Comparison of ENCODE assay signal across 8 mouse cellular contexts in genomic region chr7:140959181-140959901, GRCm38 (mm10). TPM values are rescaled to one million over a fixed set of nuclear protein-coding genes. Genes with fewer than 3 reads are reported as not detected.
A peak's percentile ranks its signal among the peaks of the same experiment; 100 is the strongest.
DNase-seq lines count a peak whose midpoint lies in the region; ATAC-seq lines count a peak whose summit lies in the region.
"Had no signal": no experiment of that assay in that cellular context is flagged by ENCODE, and none has a peak within 500 bp of the region (broad histone marks: within the 10 kb centered on the region; RNA-seq: fewer than 3 reads in every experiment).

No protein-coding gene starts in this region.

- no peak overlapping the region for H3K4me3 ChIP-seq in kidney, embryonic 14.5 days (ENCODE audit: low read length)
- no peak overlapping the region for H3K4me3 ChIP-seq in embryonic facial prominence, embryonic 15.5 days (replicated peaks)
- H3K4me3 ChIP-seq in limb, embryonic 11.5 days (ENCODE audit: low read depth, low read length) = no peak overlapping the region

- peaks cover 6% of the 10 kb centered on the region for H3K4me1 ChIP-seq in kidney, embryonic 14.5 days (ENCODE audit: control insufficient read depth, insufficient read depth, low read length)
- H3K4me1 ChIP-seq in embryonic facial prominence, embryonic 15.5 days = peaks cover 24% of the 10 kb centered on the region
- H3K4me1 ChIP-seq in limb, embryonic 11.5 days (ENCODE audit: control insufficient read depth, insufficient read depth, low read length) = peaks cover 17% of the 10 kb centered on the region

- H3K9me3 ChIP-seq in kidney, embryonic 14.5 days (ENCODE audit: control insufficient read depth, low read length) = no peaks in the 10 kb centered on the region
- H3K9me3 ChIP-seq in embryonic facial prominence, embryonic 15.5 days (replicated peaks) = no peaks in the 10 kb centered on the region
- no peaks in the 10 kb centered on the region for H3K9me3 ChIP-seq in limb, embryonic 11.5 days (ENCODE audit: control insufficient read depth, low read length)

- no peak for ATAC-seq in kidney, embryonic 14.5 days (ENCODE audit: low FRiP score, low TSS enrichment)
- no peak for ATAC-seq in embryonic facial prominence, embryonic 15.5 days (ENCODE audit: insufficient number of reproducible peaks, low FRiP score, low TSS enrichment, low read depth)
- ATAC-seq in limb, embryonic 11.5 days (ENCODE audit: insufficient number of reproducible peaks, low FRiP score, low TSS enrichment, low read depth) = no peak

- no peaks in the 10 kb centered on the region for H3K27me3 ChIP-seq in kidney, embryonic 14.5 days (ENCODE audit: control insufficient read depth, insufficient read depth, low read length)
- H3K27me3 ChIP-seq in embryonic facial prominence, embryonic 15.5 days = no peaks in the 10 kb centered on the region
- no peaks in the 10 kb centered on the region for H3K27me3 ChIP-seq in limb, embryonic 11.5 days (ENCODE audit: control insufficient read depth, insufficient read depth, low read length)

- WGBS in kidney, embryonic 14.5 days = 9% methylated on average over 9 of the region's 9 CpGs
- WGBS in embryonic facial prominence, embryonic 15.5 days = 12% methylated on average over 9 of the region's 9 CpGs
- 7% methylated on average over 9 of the region's 9 CpGs for WGBS in limb, embryonic 11.5 days

- H3K4me2 ChIP-seq in kidney, embryonic 14.5 days (replicated peaks; ENCODE audit: low read depth, low read length) = no peak overlapping the region
- no peak overlapping the region for H3K4me2 ChIP-seq in embryonic facial prominence, embryonic 15.5 days (replicated peaks)
- no peak overlapping the region for H3K4me2 ChIP-seq in limb, embryonic 11.5 days (ENCODE audit: low read depth, severe bottlenecking)

- DNase-seq in kidney, adult 18-20 months = peak; percentile 74
- peak; percentile 68 for DNase-seq in CD4-positive, CD25-positive, alpha-beta regulatory T cell, adult 2 months (ENCODE audit: low read depth, low spot score)
- DNase-seq in NIH3T3 (ENCODE audit: low read depth) = peak; percentile 82
- peak; percentile 75 for DNase-seq in limb, embryonic 11.5 days (ENCODE audit: low spot score)
- DNase-seq in thymus, postnatal 0 days (ENCODE audit: low spot score) = peak; percentile 57

- H3K36me3 ChIP-seq in kidney, embryonic 14.5 days (ENCODE audit: control insufficient read depth, insufficient read depth, low read length) = no peaks in the 10 kb centered on the region
- H3K36me3 ChIP-seq in embryonic facial prominence, embryonic 15.5 days = no peaks in the 10 kb centered on the region
- no peaks in the 10 kb centered on the region for H3K36me3 ChIP-seq in limb, embryonic 11.5 days (ENCODE audit: control insufficient read depth, insufficient read depth, low read length)

- H3K9ac ChIP-seq in kidney, embryonic 14.5 days (ENCODE audit: low read depth, low read length) = no peak overlapping the region
- H3K9ac ChIP-seq in embryonic facial prominence, embryonic 15.5 days = no peak overlapping the region
- H3K9ac ChIP-seq in limb, embryonic 11.5 days (ENCODE audit: low read length) = no peak overlapping the region

- H3K27ac ChIP-seq in kidney, embryonic 14.5 days (ENCODE audit: low read depth, low read length) = no peak overlapping the region
- H3K27ac ChIP-seq in embryonic facial prominence, embryonic 15.5 days (replicated peaks) = peak overlapping the region; percentile 55; the same call in 1 of the 2 replicates
- H3K27ac ChIP-seq in limb, embryonic 11.5 days (replicated peaks; ENCODE audit: low read depth, low read length) = no peak overlapping the region

RNA-seq across cellular contexts. Expression of gene Ifitm2, which starts 3.6 kb away (rescaled TPM):
- polyA plus RNA-seq in kidney, embryonic 14.5 days (2014; fragmentation: Nextera tagmentation; extraction: Ambion mirVana) = 1,039 and 1,151 TPM in 2 replicates
- 1,542 and 1,589 TPM in 2 replicates for polyA plus RNA-seq in embryonic facial prominence, embryonic 15.5 days (2015; fragmentation: Nextera tagmentation; extraction: Ambion mirVana)
- 853 and 900 TPM in 2 replicates for polyA plus RNA-seq in limb, embryonic 11.5 days (2014; fragmentation: Nextera tagmentation; extraction: Ambion mirVana)
- 443 and 459 TPM in 2 replicates for polyA plus RNA-seq in thymus, postnatal 0 days (2015; fragmentation: Nextera tagmentation; extraction: Ambion mirVana)

RNA-seq across cellular contexts. Expression of gene Gm45717, which starts 3.6 kb away (rescaled TPM):
- polyA plus RNA-seq in kidney, embryonic 14.5 days (2014; fragmentation: Nextera tagmentation; extraction: Ambion mirVana) = not detected in 2 replicates
- polyA plus RNA-seq in embryonic facial prominence, embryonic 15.5 days (2015; fragmentation: Nextera tagmentation; extraction: Ambion mirVana) = 0.96 TPM in 1 of 2 replicates, not detected in the other
- not detected in 2 replicates for polyA plus RNA-seq in limb, embryonic 11.5 days (2014; fragmentation: Nextera tagmentation; extraction: Ambion mirVana)
- polyA plus RNA-seq in thymus, postnatal 0 days (2015; fragmentation: Nextera tagmentation; extraction: Ambion mirVana) = not detected in 2 replicates
- polyA plus RNA-seq: frontal cortex, adult 2 months had no signal

RNA-seq across cellular contexts. Expression of gene Ifitm1, which starts 7.7 kb away (rescaled TPM):
- polyA plus RNA-seq in kidney, embryonic 14.5 days (2014; fragmentation: Nextera tagmentation; extraction: Ambion mirVana) = 54.4 and 61.4 TPM in 2 replicates
- polyA plus RNA-seq in embryonic facial prominence, embryonic 15.5 days (2015; fragmentation: Nextera tagmentation; extraction: Ambion mirVana) = 126 and 137 TPM in 2 replicates
- polyA plus RNA-seq in limb, embryonic 11.5 days (2014; fragmentation: Nextera tagmentation; extraction: Ambion mirVana) = 63.9 and 68.3 TPM in 2 replicates
- 109 and 131 TPM in 2 replicates for polyA plus RNA-seq in thymus, postnatal 0 days (2015; fragmentation: Nextera tagmentation; extraction: Ambion mirVana)

RNA-seq across cellular contexts. Expression of gene Ifitm5, which starts 9.2 kb away (rescaled TPM):
- 2.2 and 2.6 TPM in 2 replicates for polyA plus RNA-seq in kidney, embryonic 14.5 days (2014; fragmentation: Nextera tagmentation; extraction: Ambion mirVana)
- 110 and 112 TPM in 2 replicates for polyA plus RNA-seq in embryonic facial prominence, embryonic 15.5 days (2015; fragmentation: Nextera tagmentation; extraction: Ambion mirVana)
- polyA plus RNA-seq in limb, embryonic 11.5 days (2014; fragmentation: Nextera tagmentation; extraction: Ambion mirVana) = 1.7 and 1.9 TPM in 2 replicates
- 0.39 and 0.63 TPM in 2 replicates for polyA plus RNA-seq in thymus, postnatal 0 days (2015; fragmentation: Nextera tagmentation; extraction: Ambion mirVana)
- polyA plus RNA-seq: frontal cortex, adult 2 months had no signal

RNA-seq across cellular contexts. Expression of gene Pgghg, which starts 18.1 kb away (rescaled TPM):
- polyA plus RNA-seq in kidney, embryonic 14.5 days (2014; fragmentation: Nextera tagmentation; extraction: Ambion mirVana) = 15.9 and 20.5 TPM in 2 replicates
- 26.3 and 29.0 TPM in 2 replicates for polyA plus RNA-seq in embryonic facial prominence, embryonic 15.5 days (2015; fragmentation: Nextera tagmentation; extraction: Ambion mirVana)
- 13.6 and 16.1 TPM in 2 replicates for polyA plus RNA-seq in limb, embryonic 11.5 days (2014; fragmentation: Nextera tagmentation; extraction: Ambion mirVana)
- 15.5 and 18.6 TPM in 2 replicates for polyA plus RNA-seq in thymus, postnatal 0 days (2015; fragmentation: Nextera tagmentation; extraction: Ambion mirVana)
